ENCODE assay signal across 8 mouse cellular contexts in the genomic region with DNA sequence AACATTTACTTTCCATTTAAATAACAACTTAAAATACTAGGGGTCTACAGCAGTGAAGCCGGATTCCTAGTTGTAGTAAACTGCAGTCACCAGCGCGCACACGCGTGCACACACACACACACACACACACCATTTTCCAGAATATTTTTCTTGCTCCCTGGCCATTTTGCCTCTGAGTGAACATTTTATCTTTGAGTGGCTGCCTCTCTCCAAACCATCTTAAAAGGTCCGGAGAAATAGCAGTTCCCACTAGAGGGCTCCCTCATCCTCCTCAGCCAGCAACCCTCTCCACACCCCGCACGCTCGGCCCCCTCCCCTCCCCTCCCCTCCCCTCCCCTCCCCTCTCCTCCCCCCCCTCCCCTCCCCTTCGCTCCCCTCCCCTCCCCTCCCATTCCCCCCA. TPM values are rescaled to one million over a fixed set of nuclear protein-coding genes. Genes with fewer than 3 reads are reported as not detected.
DNase-seq lines count a peak whose midpoint lies in the region; ATAC-seq and TF ChIP-seq lines count a peak whose summit lies in the region.

No protein-coding gene starts in this region.

- peak; percentile 41; the same call in 1 of the 2 replicates for TF ChIP-seq CTCF in kidney, adult 2 months (conservative IDR thresholded peaks at IDR 0.05; ENCODE audit: insufficient read depth, insufficient read length, low read depth, low read length)

- no peak overlapping the region for H3K9ac ChIP-seq in forebrain, embryonic 11.5 days (ENCODE audit: low read length)
- no peak overlapping the region for H3K9ac ChIP-seq in intestine, embryonic 14.5 days (ENCODE audit: low read length)
- H3K9ac ChIP-seq in lung, embryonic 15.5 days = no peak overlapping the region

- 30% methylated on average over 6 of the region's 10 CpGs for WGBS in kidney, adult 2 months
- WGBS in forebrain, embryonic 11.5 days = 25% methylated on average over 7 of the region's 10 CpGs
- WGBS in intestine, embryonic 14.5 days = 20% methylated on average over 9 of the region's 10 CpGs
- 17% methylated on average over 9 of the region's 10 CpGs for WGBS in lung, embryonic 15.5 days

- no peaks in the 10 kb centered on the region for H3K27me3 ChIP-seq in kidney, adult 2 months (replicated peaks; ENCODE audit: control insufficient read depth, insufficient read depth, low read length)
- H3K27me3 ChIP-seq in forebrain, embryonic 11.5 days (ENCODE audit: control insufficient read depth, insufficient read depth, low read length) = no peaks in the 10 kb centered on the region
- H3K27me3 ChIP-seq in intestine, embryonic 14.5 days (replicated peaks; ENCODE audit: control insufficient read depth, insufficient read depth, low read length) = no peaks in the 10 kb centered on the region
- H3K27me3 ChIP-seq in lung, embryonic 15.5 days = no peaks in the 10 kb centered on the region

- peak overlapping the region; percentile 37; the same call in 1 of the 2 replicates for H3K27ac ChIP-seq in kidney, adult 2 months (ENCODE audit: insufficient read depth, low read depth, low read length)
- H3K27ac ChIP-seq in forebrain, embryonic 11.5 days (ENCODE audit: low read depth, low read length) = no peak overlapping the region
- H3K27ac ChIP-seq in intestine, embryonic 14.5 days (ENCODE audit: low read depth) = no peak overlapping the region
- no peak overlapping the region for H3K27ac ChIP-seq in lung, embryonic 15.5 days

- no peaks in the 10 kb centered on the region; the same call in 1 of the 2 replicates for H3K9me3 ChIP-seq in forebrain, embryonic 11.5 days (ENCODE audit: control insufficient read depth, low read length)
- no peaks in the 10 kb centered on the region for H3K9me3 ChIP-seq in intestine, embryonic 14.5 days (ENCODE audit: control insufficient read depth, low read length)
- H3K9me3 ChIP-seq in lung, embryonic 15.5 days = no peaks in the 10 kb centered on the region

- no peak overlapping the region for H3K4me3 ChIP-seq in kidney, adult 2 months (ENCODE audit: insufficient read depth, low read depth, low read length)
- H3K4me3 ChIP-seq in forebrain, embryonic 11.5 days (ENCODE audit: low read depth, low read length) = no peak overlapping the region
- H3K4me3 ChIP-seq in intestine, embryonic 14.5 days (ENCODE audit: low read depth, low read length) = no peak overlapping the region
- no peak overlapping the region for H3K4me3 ChIP-seq in lung, embryonic 15.5 days

- TF ChIP-seq POLR2A in kidney, adult 2 months (IDR thresholded peaks at IDR 0.05; ENCODE audit: low read depth, low read length) = no peak

- H3K4me1 ChIP-seq in kidney, adult 2 months (ENCODE audit: control insufficient read depth, insufficient read depth, low read length) = peaks cover 6% of the 10 kb centered on the region
- H3K4me1 ChIP-seq in forebrain, embryonic 11.5 days (replicated peaks; ENCODE audit: control insufficient read depth, insufficient read depth, low read length) = peaks cover 4% of the 10 kb centered on the region; the same call in 1 of the 2 replicates
- H3K4me1 ChIP-seq in intestine, embryonic 14.5 days (replicated peaks; ENCODE audit: control insufficient read depth, insufficient read depth, low read length) = peaks cover 3% of the 10 kb centered on the region; the same call in 1 of the 2 replicates
- H3K4me1 ChIP-seq in lung, embryonic 15.5 days = peaks cover 6% of the 10 kb centered on the region; the same call in 1 of the 2 replicates

- DNase-seq in kidney, adult 2 months = peak; percentile 58
- DNase-seq in kidney, adult 11 months = no peak
- peak; percentile 64 for DNase-seq in ZHBTc4 (ENCODE audit: low read depth, low spot score)
- peak; percentile 78 for DNase-seq in forebrain, embryonic 11.5 days (ENCODE audit: low spot score)
- no peak for DNase-seq in intestine, embryonic 14.5 days (ENCODE audit: low spot score)
- DNase-seq in retina, postnatal 7 days (ENCODE audit: low read depth, low spot score) = peak; percentile 51

- H3K4me2 ChIP-seq in forebrain, embryonic 11.5 days (ENCODE audit: low read depth, low read length, severe bottlenecking) = no peak overlapping the region
- peak overlapping the region; percentile 36 for H3K4me2 ChIP-seq in intestine, embryonic 14.5 days (ENCODE audit: low read length)
- H3K4me2 ChIP-seq in lung, embryonic 15.5 days = peak overlapping the region; percentile 38

- peak; percentile 57; the same call in 1 of the 2 replicates for ATAC-seq in forebrain, embryonic 11.5 days (replicated peaks; ENCODE audit: low FRiP score)
- no peak for ATAC-seq in intestine, embryonic 14.5 days (replicated peaks; ENCODE audit: low FRiP score, low TSS enrichment, low read depth)
- ATAC-seq in lung, embryonic 15.5 days (ENCODE audit: borderline replicate concordance, extremely low read depth, low FRiP score, low TSS enrichment) = no peak
- ATAC-seq in erythroblast, adult 5-6 weeks (replicated peaks; ENCODE audit: low FRiP score, poor library complexity, severe bottlenecking) = no peak

- no peaks in the 10 kb centered on the region for H3K36me3 ChIP-seq in kidney, adult 2 months (ENCODE audit: control insufficient read depth, insufficient read depth, low read length)
- no peaks in the 10 kb centered on the region for H3K36me3 ChIP-seq in forebrain, embryonic 11.5 days (ENCODE audit: control insufficient read depth, insufficient read depth, low read length)
- no peaks in the 10 kb centered on the region for H3K36me3 ChIP-seq in intestine, embryonic 14.5 days (ENCODE audit: control insufficient read depth, insufficient read depth, low read length)
- H3K36me3 ChIP-seq in lung, embryonic 15.5 days = no peaks in the 10 kb centered on the region

RNA-seq across cellular contexts. Expression of a gene that starts 25.7 kb away (rescaled TPM):
- 1,266 and 1,401 TPM in 2 replicates for polyA plus RNA-seq in kidney, adult 2 months (2012; rRNA removed)
- polyA plus RNA-seq in forebrain, embryonic 11.5 days (2014; fragmentation: Nextera tagmentation; extraction: Ambion mirVana) = 889 and 1,020 TPM in 2 replicates
- 1,249 and 1,259 TPM in 2 replicates for polyA plus RNA-seq in intestine, embryonic 14.5 days (2014; fragmentation: Nextera tagmentation; extraction: Ambion mirVana)
- polyA plus RNA-seq in lung, embryonic 15.5 days (2015; fragmentation: Nextera tagmentation; extraction: Ambion mirVana) = 998 and 1,067 TPM in 2 replicates
- 1,739 and 1,947 TPM in 2 replicates for total RNA-seq in erythroblast, adult 5-6 weeks (2015; ENCODE audit: low replicate concordance)
- 548 and 914 TPM in 2 replicates for total RNA-seq in erythroblast, adult 5-6 weeks (2017; ENCODE audit: low replicate concordance)

Comparison
In these comparisons a context has a peak if more than half of its experiments do, and no peak if none do; other contexts are left out.
1. DNase-seq: peak in kidney, adult 2 months (single experiment), ZHBTc4 (single experiment), forebrain, embryonic 11.5 days (single experiment) and retina, postnatal 7 days (single experiment); none in kidney, adult 11 months (single experiment) and intestine, embryonic 14.5 days (single experiment).